11 mouse cellular contexts compared by ENCODE assay signal in the genomic region with DNA sequence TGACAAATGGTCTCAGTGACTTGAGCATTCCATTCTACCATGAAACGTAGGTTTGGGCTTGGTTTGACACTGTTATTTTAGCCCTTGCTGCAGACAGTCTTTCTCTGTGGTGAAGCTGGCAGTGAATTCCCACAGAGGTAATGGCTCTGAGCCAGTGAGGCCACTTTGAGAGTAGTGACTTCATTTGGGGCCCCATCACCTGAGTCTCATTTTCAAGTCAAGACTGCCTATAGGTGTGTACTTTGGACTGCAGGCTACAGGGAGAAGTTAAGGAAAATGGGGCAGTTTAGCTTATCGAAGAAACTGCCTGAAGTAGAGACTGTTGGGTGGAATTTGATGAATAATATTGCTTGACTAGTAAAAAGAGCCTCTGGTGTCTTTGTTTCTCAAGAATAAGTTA.
"Had no signal": no experiment of that assay in that cellular context is flagged by ENCODE, and none has a peak within 500 bp of the region (broad histone marks: within the 10 kb centered on the region; RNA-seq: fewer than 3 reads in every experiment).

No protein-coding gene starts in this region.

- H3K9me3 ChIP-seq: limb, embryonic 12.5 days; liver, embryonic 13.5 days; midbrain, embryonic 12.5 days; neural tube, embryonic 13.5 days had no signal

- DNase-seq: kidney, adult 8-10 months; kidney, postnatal 25 days; liver; liver, embryonic 13.5 days; liver, postnatal 0 days; right cerebral cortex, postnatal 14 days had no signal

- H3K4me1 ChIP-seq: midbrain, embryonic 12.5 days; neural tube, embryonic 13.5 days had no signal

- H3K9ac ChIP-seq: limb, embryonic 12.5 days; liver, embryonic 13.5 days; liver, postnatal 0 days; midbrain, embryonic 12.5 days; neural tube, embryonic 13.5 days had no signal

- H3K36me3 ChIP-seq: midbrain, embryonic 12.5 days; neural tube, embryonic 13.5 days had no signal

- ATAC-seq: liver, postnatal 0 days; midbrain, embryonic 16.5 days had no signal

- H3K27me3 ChIP-seq: limb, embryonic 12.5 days; liver, embryonic 13.5 days; neural tube, embryonic 13.5 days had no signal

- H3K4me2 ChIP-seq: limb, embryonic 12.5 days; liver, embryonic 13.5 days; midbrain, embryonic 12.5 days; neural tube, embryonic 13.5 days had no signal

- H3K4me3 ChIP-seq: limb, embryonic 12.5 days; liver, embryonic 13.5 days; midbrain, embryonic 12.5 days; neural tube, embryonic 13.5 days had no signal

- H3K27ac ChIP-seq: limb, embryonic 12.5 days; liver, embryonic 13.5 days; macrophage; midbrain, embryonic 12.5 days; neural tube, embryonic 13.5 days had no signal
